Mouse (Mus musculus) bone marrow, adult 2 months (tissue): ENCODE measurements at regions not wholly inside any gene's neighbourhood (a gene's known extent, or its start where the extent isn't known, plus 50 kb on each side); places are given as distances from the start of the nearest gene placed in this dataset.

ENCODE experiments used
- CTCF ChIP-seq: fragments of 200-500 bp; IDR thresholded peaks from 2 replicates; pipeline ENCODE4 v1.5.1; 2011; ENCODE audit warnings: low read length, control low read depth; ENCODE audit not compliant: control insufficient read depth, insufficient read depth
- POLR2A ChIP-seq: fragments of 200-500 bp; IDR thresholded peaks from 2 replicates; pipeline ENCODE4 v1.6.1; 2011; ENCODE audit warnings: low read depth, mild to moderate bottlenecking, control low read depth, low read length, borderline replicate concordance; ENCODE audit not compliant: control insufficient read depth

- TF ChIP-seq CTCF (no peak), POLR2A (no peak)
These were observed 127.5 kb upstream of the Spata13 start for GRCm38 (mm10) chr14:60506296-60506695.
